Mouse (Mus musculus): ENCODE results near the gene Ropn1l.

Ropn1l gene

DNA sequence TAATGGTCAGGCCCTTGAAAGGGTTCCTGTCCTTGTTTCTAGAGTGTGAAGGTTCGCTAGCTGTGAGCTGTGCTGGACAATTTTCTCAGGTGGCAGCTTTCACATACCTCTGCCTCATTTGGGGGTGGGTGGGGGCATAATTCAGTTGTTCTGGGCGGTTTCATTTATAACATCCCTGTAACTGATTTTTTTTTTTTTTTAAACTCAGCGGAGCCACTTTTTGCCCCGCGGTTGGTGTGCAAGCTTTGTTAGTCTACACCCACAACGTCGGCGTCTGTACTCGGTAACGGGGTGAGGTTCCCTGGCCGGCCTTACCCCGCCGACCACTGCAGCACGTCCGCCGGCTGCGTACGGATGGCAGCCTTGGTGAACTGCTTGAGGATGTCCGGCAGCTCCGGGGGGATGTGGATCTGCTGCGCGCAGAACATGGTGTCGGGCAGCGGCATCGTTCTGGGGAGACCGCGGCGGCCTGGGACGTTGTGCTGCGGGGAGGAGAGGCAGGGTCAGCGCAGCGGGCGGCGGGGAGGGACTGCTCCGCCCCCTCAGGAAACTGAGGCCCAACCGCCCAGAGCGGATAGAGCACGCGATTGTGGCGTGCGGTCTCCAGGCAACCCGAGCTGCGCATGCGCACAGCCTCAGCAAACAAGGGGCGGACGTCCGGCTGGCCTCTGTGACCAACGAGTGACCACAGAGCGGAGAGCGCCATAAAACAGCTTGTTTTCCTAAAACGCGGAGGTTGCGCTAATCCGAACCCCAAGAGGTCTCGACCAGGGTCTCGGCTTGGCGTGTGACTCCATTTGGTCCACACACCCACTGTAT lies at the start of gene Ropn1l:
TSS of gene Ropn1l (minus strand) at position 640 of the 819 bp plus-strand sequence.
- DNase-seq (ENCODE audit: low spot score in 2 of 2) = peak; percentile 59 to 63

DNA sequence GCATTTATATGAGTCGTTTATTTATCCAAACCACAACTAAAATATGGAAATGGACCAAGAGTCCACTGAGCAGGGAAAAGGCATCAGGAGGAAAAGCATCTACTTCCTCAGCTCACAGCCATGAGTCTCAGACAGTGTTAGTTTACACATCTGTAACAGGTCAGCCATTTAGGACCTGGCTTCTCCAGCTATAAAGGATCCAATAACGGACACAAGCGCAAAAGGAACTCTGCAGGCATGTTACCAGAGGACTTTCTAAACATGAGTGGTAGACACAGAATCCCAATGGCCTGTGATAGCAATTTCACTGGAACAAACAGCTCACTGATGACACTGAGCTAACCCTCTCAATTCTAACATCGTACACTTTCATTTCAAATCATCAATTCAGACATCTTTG lies 49.5 kb upstream of the Ropn1l start:
- DNase-seq (ENCODE audit: low spot score in 2 of 2) = no peak

DNA sequence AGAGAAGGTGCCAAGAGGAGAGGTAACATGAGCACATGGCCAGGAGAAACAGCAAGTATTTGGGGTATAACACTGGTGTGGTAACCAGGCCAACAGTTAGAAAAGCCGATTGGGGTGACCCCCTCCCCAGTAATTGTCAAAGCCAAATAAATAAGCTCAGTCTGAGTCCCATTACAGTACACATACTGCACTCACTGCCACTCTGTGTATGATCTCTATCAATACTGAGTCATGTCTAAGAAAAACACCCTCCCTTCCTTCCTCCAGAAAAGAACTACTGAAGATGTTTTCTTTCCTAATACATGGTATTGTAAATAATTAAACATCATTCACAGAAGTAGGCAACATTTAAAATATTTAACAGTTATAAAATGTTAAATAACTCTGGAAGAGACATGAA lies 48.8 kb upstream of the Ropn1l start:
- no peak for DNase-seq (ENCODE audit: low spot score in 2 of 2)

DNA sequence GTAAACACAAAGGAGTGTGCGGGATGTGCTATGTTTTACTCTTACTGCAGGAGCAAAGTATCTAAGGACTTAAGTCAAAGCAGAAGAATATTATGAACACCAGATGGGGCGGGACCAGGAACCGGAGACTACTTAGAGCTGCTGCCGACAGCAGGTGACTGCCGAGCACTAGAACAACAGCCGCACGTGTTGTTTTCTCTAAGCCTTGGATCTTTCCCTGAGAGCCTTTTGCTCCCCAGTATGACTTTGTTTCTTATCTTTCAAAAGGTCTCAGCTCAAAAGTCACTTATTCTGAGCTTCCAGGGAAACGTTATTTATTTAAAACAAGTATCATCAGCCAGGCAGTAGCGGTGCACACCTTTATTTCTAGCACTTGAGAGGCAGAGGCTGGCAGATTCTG lies 41.3 kb upstream of the Ropn1l start:
- DNase-seq (ENCODE audit: low spot score in 2 of 2) = no peak

DNA sequence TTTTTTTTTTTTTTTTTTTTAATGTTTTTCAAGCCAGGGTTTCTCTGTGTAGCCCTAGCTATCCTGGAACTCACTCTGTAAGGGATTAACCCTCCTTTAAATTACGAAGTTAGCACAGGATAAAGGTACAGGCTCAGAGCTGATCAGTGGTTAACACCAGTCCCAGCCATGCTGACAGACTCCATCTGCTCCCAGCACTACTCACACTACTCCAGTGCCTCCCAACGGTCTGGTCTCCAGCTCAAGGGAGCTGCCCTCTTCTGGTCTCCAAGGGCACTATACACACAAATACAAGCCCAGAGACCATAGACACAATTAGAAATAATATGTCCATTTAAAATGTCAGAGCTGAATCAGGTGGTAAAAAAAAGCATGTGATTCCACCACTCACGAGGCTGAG lies 40.8 kb upstream of the Ropn1l start:
- DNase-seq (ENCODE audit: low spot score in 2 of 2) = no peak

DNA sequence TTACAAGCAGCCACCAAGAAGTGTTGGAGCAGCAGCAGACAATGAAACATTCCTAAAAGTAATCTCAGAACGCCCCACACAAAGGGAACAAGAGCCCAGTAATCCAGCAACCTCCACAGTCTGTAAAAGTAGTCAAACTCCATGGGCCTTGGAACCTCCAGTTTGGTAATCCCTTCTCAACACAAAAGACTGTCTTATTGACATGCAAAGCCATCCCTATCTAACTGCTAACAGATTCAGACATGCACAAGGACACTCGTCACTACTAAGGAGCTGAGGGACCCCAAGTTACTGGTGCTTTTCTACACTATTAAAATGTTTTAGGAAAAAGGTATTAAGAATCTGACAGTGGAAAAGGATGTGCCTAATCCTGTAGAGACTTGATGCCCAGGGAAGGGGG lies 33.9 kb upstream of the Ropn1l start:
- DNase-seq (ENCODE audit: low spot score in 2 of 2) = no peak

DNA sequence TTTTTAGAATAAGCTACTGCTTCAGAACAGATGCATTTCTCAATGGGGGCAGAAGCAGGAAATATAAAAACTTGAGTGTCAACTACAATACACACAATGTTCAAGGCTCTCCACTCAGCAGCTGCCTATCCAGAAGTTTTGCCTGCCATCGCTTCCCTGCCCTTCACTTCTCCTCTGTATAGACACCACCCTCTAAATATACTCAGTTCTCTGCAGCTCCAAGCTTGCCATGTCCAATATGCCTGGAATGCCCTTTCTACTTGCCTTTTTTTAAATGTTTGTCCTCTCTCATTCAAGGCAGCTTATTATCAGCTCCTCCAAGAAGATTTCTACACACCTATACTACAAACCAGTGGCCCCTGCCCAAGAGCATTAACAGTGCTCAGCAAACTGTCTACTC lies 23.1 kb upstream of the Ropn1l start:
- no peak for DNase-seq (ENCODE audit: low spot score in 2 of 2)

DNA sequence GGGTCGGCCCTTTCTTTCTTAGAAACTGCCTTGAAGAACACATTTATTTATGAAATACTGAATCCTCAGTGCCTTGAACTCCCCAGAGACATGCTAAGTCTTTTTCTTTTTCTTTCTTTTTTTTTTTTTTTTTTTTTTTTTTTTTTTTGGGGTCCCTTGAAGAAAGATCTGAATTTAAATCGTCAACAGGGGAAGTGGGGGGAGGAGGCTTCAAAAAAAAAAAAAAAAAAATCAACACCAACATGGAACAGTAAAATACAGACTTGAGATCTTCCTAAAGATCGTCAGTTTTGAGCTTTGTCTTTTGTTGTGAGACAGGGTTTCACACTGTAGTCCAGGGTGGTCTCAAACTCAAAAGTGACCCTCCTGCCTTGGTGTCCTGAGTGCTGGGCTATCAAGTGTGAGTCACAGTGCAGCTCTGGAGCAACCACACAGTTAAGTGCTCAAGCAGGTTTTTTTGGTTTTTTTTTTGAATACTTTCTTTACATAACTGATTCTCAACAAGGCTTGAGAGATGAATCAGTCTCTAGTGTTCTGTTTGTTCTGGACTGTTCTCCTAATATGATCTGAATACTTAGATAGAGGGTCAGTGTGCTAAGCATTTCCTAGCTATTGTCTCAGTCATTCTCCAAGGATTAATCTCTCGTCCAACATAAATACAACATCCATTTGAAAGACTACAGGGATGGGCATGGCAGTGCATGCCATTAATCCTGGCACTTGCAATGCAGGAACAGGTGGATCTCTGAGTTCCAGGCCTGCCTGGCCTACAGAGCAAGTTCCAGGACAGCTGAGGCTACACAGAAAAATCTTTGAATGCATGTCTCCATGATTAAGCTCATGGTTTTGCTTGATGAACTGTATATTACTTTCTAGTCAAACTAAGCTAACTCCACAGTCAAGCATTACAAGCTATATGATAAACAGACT lies 19.4 kb upstream of the Ropn1l start:
- DNase-seq (ENCODE audit: low spot score in 2 of 2) = no peak

DNA sequence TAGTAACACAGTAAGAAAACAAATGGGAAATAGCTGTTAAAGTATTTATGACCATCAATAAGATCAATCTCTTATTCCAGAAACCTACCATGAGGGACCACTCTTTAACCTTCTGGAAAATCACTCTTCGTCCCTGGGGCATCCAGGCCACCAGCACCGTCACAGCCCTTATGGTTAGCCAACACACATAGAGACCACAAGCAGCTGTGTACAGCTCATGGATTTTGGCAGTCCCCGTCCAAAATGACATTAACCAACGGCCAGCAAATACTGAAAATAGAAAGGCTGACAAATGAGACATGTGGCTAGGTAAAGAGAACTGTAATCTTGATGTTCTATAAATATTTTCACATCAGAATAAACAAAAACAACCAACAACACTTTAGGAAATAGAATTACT lies 18.0 kb upstream of the Ropn1l start:
- no peak for DNase-seq (ENCODE audit: low spot score in 2 of 2)

DNA sequence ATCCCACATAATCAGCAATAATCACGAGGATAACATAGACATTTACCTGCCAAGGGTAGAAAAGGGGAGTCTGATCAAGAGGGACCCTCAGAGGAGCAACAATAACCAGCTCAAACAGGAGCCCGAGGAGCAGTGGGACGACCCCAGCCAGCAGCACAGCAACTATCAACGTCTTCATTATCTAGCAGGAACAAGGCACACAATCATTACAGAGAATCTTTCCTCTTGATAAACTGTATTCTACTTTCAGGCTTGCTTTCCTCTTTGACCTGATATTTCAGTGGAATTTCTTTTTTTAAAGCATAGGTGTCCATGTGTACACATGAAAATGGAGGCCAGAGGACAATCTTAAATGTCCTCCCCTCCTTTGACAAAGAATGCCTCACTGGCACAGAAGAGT lies 16.0 kb upstream of the Ropn1l start:
- no peak for DNase-seq (ENCODE audit: low spot score in 2 of 2)

DNA sequence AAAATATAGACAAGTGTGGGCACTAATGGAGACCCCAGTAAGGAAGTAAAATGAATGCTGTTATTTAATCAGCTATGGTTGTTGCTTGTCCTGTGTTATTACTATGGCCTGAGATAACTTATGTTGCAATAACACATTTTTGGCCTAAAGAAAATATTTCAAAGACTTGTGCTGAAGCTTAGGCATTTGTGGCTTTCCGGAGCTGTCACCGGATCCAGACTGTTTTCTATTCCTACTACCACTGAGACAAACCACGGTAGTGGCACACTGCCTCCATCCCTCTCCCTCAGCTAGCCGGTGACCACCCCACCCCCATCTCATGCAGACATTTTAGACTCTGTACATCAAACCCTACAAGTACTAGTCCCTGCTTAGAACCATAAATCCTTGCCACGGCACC lies 15.3 kb upstream of the Ropn1l start:
- DNase-seq (ENCODE audit: low spot score in 2 of 2) = no peak

DNA sequence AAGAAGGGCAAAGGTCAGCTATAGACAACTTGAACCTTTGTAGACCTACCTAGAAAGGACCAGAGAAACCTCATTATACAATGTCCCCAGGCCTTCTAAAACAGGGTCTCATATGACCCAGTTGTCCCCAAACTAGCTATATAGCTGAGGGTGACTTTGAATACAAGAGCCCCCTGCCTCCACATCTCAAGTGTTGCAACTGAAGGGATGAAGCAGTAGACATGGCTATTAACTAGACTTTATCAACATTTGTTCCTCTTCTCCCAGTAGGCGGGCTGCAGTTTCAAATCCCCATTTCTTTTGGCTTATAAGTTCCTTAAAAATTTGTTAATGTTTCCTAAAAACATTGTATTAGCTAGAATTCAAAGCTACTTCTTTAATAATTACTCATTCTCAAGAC lies 13.2 kb upstream of the Ropn1l start:
- DNase-seq (ENCODE audit: low spot score in 2 of 2) = no peak

DNA sequence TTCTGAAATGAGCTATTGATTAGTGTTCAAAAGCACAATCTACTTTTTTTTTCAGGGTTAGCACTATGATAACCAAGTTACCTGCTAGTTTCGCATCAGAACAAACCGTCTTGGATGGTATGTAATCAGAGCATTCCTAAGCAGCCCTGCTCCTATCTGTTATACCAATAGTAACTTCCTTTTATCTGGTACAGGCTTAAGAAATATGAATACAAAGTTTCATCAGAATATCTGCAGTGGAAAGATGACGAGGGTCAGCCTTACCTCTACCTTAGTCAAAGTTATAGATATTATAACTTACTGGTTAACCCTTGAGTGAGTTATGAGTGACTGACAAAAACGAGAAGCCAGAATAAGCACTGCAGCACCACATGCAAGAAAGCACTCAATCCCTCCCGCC lies 12.8 kb upstream of the Ropn1l start:
- DNase-seq (ENCODE audit: low spot score in 2 of 2) = no peak

DNA sequence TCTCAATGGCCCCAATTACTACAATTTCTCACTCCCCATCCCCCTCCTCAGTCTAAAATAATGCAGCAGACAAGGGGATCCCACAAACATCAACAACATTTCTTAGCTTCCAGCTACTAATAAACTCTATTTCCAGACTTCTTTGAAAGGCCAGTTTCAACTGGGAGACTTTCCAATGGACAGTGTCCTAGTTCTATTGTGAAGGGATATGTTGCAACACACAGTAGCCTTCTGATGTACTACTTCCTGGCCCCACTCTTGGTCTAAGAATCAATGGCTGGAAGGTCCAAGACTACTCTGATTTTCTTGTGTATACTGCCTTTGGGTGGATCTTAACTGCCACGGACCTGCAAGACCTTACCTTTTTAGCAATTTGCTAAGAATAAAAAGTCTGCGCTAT lies 12.3 kb upstream of the Ropn1l start:
- no peak for DNase-seq (ENCODE audit: low spot score in 2 of 2)

DNA sequence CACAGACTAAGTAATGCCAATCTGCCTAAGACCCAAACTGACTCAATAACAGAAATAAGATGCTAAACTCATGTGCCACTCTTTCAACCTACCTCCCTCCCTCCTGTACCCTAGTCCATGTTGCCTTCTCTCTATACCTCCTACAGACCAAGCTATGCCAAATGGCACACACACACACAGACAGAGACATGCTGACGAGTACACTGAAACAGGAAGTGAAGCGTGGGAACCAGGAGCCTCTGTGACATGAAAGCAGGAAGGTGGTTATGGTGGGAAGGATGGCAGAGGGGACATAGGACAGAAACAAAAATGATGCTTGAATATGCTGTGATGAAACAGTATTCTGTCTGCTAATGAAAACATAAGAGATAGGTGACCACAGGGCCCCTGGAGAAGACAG lies 7.0 kb upstream of the Ropn1l start:
- no peak for DNase-seq (ENCODE audit: low spot score in 2 of 2)

DNA sequence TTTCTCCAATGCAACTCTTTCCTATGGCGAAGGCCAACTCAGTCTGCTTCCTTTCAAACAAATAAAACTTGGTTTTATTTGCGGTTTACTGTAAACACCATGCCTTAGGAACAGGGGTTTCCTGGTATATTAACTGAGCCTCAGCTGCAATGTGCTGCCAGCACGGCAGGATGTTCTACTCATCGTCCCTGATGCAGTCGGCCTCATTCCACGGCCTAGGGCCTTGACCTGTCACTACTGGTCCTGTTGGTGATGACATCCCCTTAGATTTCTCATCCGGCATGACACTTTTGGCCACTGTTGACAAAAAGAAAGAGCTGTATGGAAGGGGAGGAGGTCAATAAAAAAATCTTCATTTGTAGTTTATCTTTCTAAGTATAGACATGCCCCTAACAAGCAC lies 4.5 kb upstream of the Ropn1l start:
- DNase-seq (ENCODE audit: low spot score in 2 of 2) = no peak

DNA sequence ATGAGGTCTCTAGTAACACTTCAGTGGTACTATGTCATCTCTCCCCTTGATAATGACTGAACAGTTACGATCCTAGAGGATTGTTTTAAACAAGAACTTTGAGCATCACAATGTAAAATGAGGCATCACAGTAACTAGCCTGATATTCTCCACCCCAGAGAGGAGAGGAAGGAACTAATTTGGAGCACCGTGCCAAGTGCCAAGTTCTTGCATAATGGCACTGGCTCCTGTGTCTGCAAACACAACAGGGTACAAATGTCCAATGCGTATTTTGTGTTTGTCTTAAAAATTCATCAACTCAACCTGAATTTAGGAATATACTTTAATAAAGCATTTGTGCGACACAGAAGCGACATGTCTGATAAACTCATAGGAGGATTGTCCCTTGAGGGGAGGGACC lies 2.8 kb upstream of the Ropn1l start:
- DNase-seq (ENCODE audit: low spot score in 2 of 2) = no peak

DNA sequence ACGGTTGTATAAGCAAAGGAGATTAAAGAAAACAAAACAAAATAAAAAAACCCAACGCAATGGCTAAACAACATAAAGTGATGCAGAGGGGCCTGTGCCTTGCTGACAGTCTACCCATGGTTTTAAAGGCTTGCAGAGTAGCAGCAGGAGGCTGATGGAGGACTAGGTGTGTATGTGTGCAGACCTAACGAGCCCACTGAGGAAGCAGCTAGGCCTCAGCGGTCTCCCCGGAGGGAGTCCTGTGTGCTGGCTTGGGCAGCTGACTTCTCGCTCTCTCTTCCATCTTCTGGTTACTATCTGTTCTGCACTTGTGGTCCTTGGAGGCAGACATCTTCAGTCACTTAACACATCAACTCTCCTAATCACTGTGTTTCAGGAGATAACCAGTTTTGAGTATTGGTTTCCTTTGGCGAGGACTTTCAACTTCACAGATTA lies 1.3 kb upstream of the Ropn1l start:
- no peak for DNase-seq (ENCODE audit: low spot score in 2 of 2)

DNA sequence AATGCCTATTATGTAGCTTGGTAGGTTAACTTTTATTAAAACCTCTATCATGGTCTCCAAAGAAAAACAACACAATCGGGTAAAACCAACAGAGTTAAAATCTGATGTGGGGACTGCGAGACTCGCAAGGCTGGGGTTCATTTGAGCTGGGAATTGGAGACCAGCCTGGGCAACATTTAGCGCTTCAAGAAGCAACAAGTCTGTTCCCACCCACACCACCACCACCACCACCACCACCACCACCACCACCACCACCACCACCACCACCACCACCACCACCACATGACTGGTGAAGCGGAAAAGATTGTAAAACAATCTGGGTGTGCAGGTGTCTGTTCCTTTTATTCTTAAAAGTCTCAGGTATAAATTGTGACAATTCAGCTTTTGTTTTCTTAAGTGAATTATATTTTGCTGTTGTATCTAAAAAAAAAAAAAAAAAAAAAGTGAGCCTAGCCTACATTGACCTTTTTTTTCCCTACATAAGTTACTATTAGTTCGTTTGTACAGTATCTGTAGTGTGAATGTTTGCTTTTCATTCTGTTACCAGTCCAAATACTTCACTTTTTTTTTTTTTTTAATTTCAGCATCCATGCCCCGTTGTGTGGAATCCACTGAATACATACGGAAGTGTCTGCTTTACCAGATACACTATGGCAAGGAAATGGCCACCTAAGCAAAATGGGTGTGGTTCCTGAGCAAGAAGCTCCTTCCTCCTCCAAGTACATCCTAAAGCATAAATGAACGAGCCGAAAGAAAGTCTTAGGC lies 741 bp upstream of the Ropn1l start:
- DNase-seq (ENCODE audit: low spot score in 2 of 2) = no peak

DNA sequence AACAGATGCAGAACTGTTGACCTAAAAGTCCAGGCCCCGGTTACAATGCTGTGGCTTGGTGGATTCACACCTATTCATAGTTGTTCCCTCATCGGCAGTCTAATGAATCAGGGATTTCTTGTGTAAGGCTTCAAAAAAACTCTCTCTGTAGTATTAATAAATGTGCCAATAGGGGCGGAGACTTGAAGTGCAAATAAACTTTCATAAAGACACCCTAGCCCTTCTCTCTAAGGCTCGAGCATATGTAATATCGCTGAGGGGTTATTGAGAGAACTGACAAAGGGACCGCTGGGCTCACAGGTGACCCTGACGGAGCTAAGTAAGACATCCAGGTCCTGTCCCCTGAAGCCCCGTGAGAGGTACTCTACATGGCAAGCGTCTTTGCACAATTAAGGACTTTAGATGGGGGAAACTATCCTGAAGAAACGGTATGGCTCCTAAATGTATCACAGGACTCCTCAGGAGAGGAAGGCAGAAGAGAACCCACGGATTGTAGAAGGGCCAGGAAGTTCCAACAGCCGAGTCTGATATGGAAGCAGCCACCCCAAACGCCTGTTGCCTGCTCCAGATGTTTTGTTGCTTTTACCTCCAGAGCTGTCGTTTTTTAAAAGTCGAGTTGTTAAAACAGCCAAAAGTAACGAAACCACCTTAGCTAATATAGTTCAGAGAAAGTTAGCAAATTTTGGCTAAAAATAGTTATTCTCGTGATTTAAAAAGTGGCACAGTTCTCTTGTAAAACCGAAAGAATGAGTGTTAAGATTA lies 1.0 kb downstream of the Ropn1l start:
- no peak for DNase-seq (ENCODE audit: low spot score in 2 of 2)

DNA sequence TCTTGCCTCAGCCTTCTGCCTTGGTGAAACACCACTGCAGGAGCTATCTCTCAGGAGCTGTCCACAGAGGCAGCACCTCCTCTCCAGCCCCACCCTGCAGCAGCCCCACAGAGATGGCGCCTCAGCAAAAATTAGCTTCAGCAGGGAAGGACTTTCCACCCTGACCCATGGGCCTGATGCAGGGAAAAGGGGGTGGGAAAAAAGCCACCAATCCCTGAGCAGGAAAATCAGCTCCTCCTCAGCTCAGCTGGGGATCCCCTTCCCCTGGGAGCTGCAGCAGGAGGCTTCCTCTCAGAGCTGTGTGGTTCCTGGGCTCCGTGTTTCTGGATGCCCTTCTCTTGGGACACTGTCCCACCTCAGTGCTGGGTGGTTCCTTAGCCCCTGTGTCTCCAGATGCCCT lies 3.8 kb downstream of the Ropn1l start:
- no peak for DNase-seq (ENCODE audit: low spot score in 2 of 2)

Measured in spleen, postnatal 14 days (tissue).